Mouse (Mus musculus) lung, embryonic 14.5 days (tissue): ENCODE results near the gene Spocd1. TPM values are rescaled to one million over a fixed set of nuclear protein-coding genes. Genes with fewer than 3 reads are reported as not detected.
A peak's percentile ranks its signal among the peaks of the same experiment; 100 is the strongest.

ENCODE experiments used
- ATAC-seq: fragments of 200-750 bp; cut with Nextera tagmentation; 2 replicates; pipeline ENCODE4 v1.8.0; 2017; ENCODE audit warnings: mild to moderate bottlenecking, moderate TSS enrichment, moderate library complexity; ENCODE audit not compliant: insufficient read depth
- DNase-seq: peaks from one replicate; pipeline ENCODE4 v3.0.0-alpha.2; 2015
- H3K27ac ChIP-seq: fragments of 300-500 bp; sonication (generic); 2 replicates; pipeline ENCODE4 v1.5.1; 2014; ENCODE audit warnings: low read depth, mild to moderate bottlenecking, moderate library complexity
- H3K27me3 ChIP-seq: fragments of 300-500 bp; sonication (generic); 2 replicates; pipeline ENCODE4 v1.6.1; 2014; ENCODE audit warnings: low read length, control low read depth; ENCODE audit not compliant: insufficient read depth
- H3K36me3 ChIP-seq: fragments of 300-500 bp; sonication (generic); 2 replicates; pipeline ENCODE4 v1.6.1; 2014; ENCODE audit warnings: control low read depth; ENCODE audit not compliant: insufficient read depth
- H3K4me1 ChIP-seq: fragments of 300-500 bp; sonication (generic); 2 replicates; pipeline ENCODE4 v1.6.1; 2014; ENCODE audit warnings: antibody characterized with exemption, control low read depth; ENCODE audit not compliant: insufficient read depth
- H3K4me2 ChIP-seq: fragments of 300-500 bp; sonication (generic); 2 replicates; pipeline ENCODE4 v1.6.1; 2014; ENCODE audit warnings: mild to moderate bottlenecking
- H3K4me3 ChIP-seq: fragments of 300-500 bp; sonication (generic); 2 replicates; pipeline ENCODE4 v1.5.1; 2014; ENCODE audit warnings: low read depth, low read length
- H3K9ac ChIP-seq: fragments of 300-500 bp; sonication (generic); 2 replicates; pipeline ENCODE4 v1.6.1; 2014
- H3K9me3 ChIP-seq: fragments of 300-500 bp; sonication (generic); 2 replicates; pipeline ENCODE4 v1.6.1; 2016; ENCODE audit warnings: low read depth, low read length, control low read depth
- CTCF ChIP-seq: IDR thresholded peaks from 2 replicates; pipeline ENCODE4 v1.5.1; 2016; ENCODE audit warnings: antibody characterized with exemption, low read depth
- WGBS: fragments of 180-500 bp; shearing (Covaris S2); extraction: QIAGEN DNeasy Blood & Tissue Kit; methylation state at CpG from one replicate; pipeline ENCODE4 v1.1.7; 2014; 5-methylcytosine and 5-hydroxymethylcytosine counted together
- polyA plus RNA-seq: library from polyadenylated mRNA; unstranded; fragments of >200 nt; fragmentation: Nextera tagmentation; extraction: Ambion mirVana; gene quantifications from 2 replicates; pipeline ENCODE4 v1.2.1, GENCODE M21; 2014

Spocd1 gene
- 0.05 TPM in 1 of 2 replicates, not detected in the other for polyA plus RNA-seq

GRCm38 (mm10) chr4:129928949-129929348 is at the start of gene Spocd1:
Spocd1 (plus strand) TSS chr4:129929249.
- Histone ChIP-seq H3K4me2 (peak within 1 kb of the TSS; percentile 53), H3K4me1 (0 out of 2 replicates have a peak, but pooled peaks cover 2% of the 10 kb centered on the region), H3K9me3 (no peaks in the 10 kb centered on the region), H3K9ac (0 out of 2 replicates have a peak within 1 kb of the TSS, but pooled peaks have one; percentile 24), H3K27me3 (no peaks in the 10 kb centered on the region), H3K27ac (no peak within 1 kb of the TSS), H3K36me3 (no peaks in the 10 kb centered on the region), H3K4me3 (peak within 1 kb of the TSS; percentile 19; the same call in 1 of the 2 replicates)
- WGBS, result 22% methylated on average over 4 of the region's 4 CpGs
- TF ChIP-seq CTCF, result no peak
- DNase-seq (no peak), ATAC-seq (no peak)

- Histone ChIP-seq H3K4me1 (peaks cover 19% of the 10 kb centered on the region), H3K36me3 (no peaks in the 10 kb centered on the region), H3K9me3 (no peaks in the 10 kb centered on the region), H3K27me3 (no peaks in the 10 kb centered on the region), H3K4me3 (no peak overlapping the region), H3K9ac (no peak overlapping the region), H3K4me2 (no peak overlapping the region), H3K27ac (no peak overlapping the region)
- DNase-seq (no peak), ATAC-seq (no peak)
- no peak for TF ChIP-seq CTCF
- WGBS, result 55% methylated on average over 7 of the region's 7 CpGs
Measured at GRCm38 (mm10) chr4:129880615-129881014, 48.4 kb upstream of the Spocd1 start.

GRCm38 (mm10) chr4:129881661-129882060 is 47.4 kb upstream of the Spocd1 start:
- Histone ChIP-seq H3K9ac (no peak overlapping the region), H3K4me2 (peak overlapping the region; percentile 49; the same call in 1 of the 2 replicates), H3K27ac (peak overlapping the region; percentile 72; the same call in 1 of the 2 replicates), H3K4me1 (peaks cover 19% of the 10 kb centered on the region), H3K4me3 (no peak overlapping the region), H3K9me3 (no peaks in the 10 kb centered on the region), H3K36me3 (no peaks in the 10 kb centered on the region), H3K27me3 (no peaks in the 10 kb centered on the region)
- ATAC-seq (no peak), DNase-seq (no peak)
- TF ChIP-seq CTCF, result no peak
- 12% methylated on average over 3 of the region's 3 CpGs for WGBS

- 19% methylated on average over 11 of the region's 11 CpGs for WGBS
- H3K4me1 ChIP-seq, result peaks cover 15% of the 10 kb centered on the region
- no peaks in the 10 kb centered on the region for H3K9me3 ChIP-seq
- no peaks in the 10 kb centered on the region for H3K36me3 ChIP-seq
- H3K9ac ChIP-seq, result peak overlapping the region; percentile 40
- no peaks in the 10 kb centered on the region for H3K27me3 ChIP-seq
- peak overlapping the region; percentile 2; the same call in 1 of the 2 replicates for H3K4me3 ChIP-seq
- no peak for TF ChIP-seq CTCF
- peak overlapping the region; percentile 72 for H3K27ac ChIP-seq
- peak overlapping the region; percentile 49 for H3K4me2 ChIP-seq
- ATAC-seq, result peak; percentile 59
- peak; percentile 76 for DNase-seq
Measured at GRCm38 (mm10) chr4:129882555-129883293, 46.3 kb upstream of the Spocd1 start.

GRCm38 (mm10) chr4:129884041-129884930 is 44.8 kb upstream of the Spocd1 start:
- no peak overlapping the region for H3K4me2 ChIP-seq

GRCm38 (mm10) chr4:129889661-129890060 is 39.4 kb upstream of the Spocd1 start:
- no peak for ATAC-seq
- no peaks in the 10 kb centered on the region for H3K9me3 ChIP-seq
- 83% methylated on average over 10 of the region's 10 CpGs for WGBS
- DNase-seq, result no peak
- no peaks in the 10 kb centered on the region for H3K4me1 ChIP-seq
- H3K27ac ChIP-seq, result no peak overlapping the region
- H3K9ac ChIP-seq, result no peak overlapping the region
- H3K4me2 ChIP-seq, result no peak overlapping the region
- H3K27me3 ChIP-seq, result no peaks in the 10 kb centered on the region
- TF ChIP-seq CTCF, result no peak
- no peaks in the 10 kb centered on the region for H3K36me3 ChIP-seq
- no peak overlapping the region for H3K4me3 ChIP-seq

More at GRCm38 (mm10) chr4:129884041-129884930, 44.8 kb upstream of the Spocd1 start:
- H3K9ac ChIP-seq, result no peak overlapping the region
- H3K36me3 ChIP-seq, result no peaks in the 10 kb centered on the region
- WGBS, result 64% methylated on average over 12 of the region's 12 CpGs
- peaks cover 11% of the 10 kb centered on the region for H3K4me1 ChIP-seq
- no peaks in the 10 kb centered on the region for H3K27me3 ChIP-seq
- H3K27ac ChIP-seq, result peak overlapping the region; percentile 20; the same call in 1 of the 2 replicates
- no peak for TF ChIP-seq CTCF
- ATAC-seq (no peak), DNase-seq (peak; percentile 20)
- H3K4me3 ChIP-seq, result no peak overlapping the region
- H3K9me3 ChIP-seq, result no peaks in the 10 kb centered on the region

- no peak overlapping the region for H3K9ac ChIP-seq
- no peak overlapping the region for H3K4me3 ChIP-seq
- no peak overlapping the region for H3K4me2 ChIP-seq
- H3K36me3 ChIP-seq, result no peaks in the 10 kb centered on the region
- 83% methylated on average over 7 of the region's 7 CpGs for WGBS
- no peaks in the 10 kb centered on the region for H3K4me1 ChIP-seq
- TF ChIP-seq CTCF, result no peak
- ATAC-seq (no peak), DNase-seq (no peak)
- no peaks in the 10 kb centered on the region for H3K27me3 ChIP-seq
- no peak overlapping the region for H3K27ac ChIP-seq
- H3K9me3 ChIP-seq, result no peaks in the 10 kb centered on the region
Measured at GRCm38 (mm10) chr4:129890094-129890493, 39.0 kb upstream of the Spocd1 start.
